Mouse (Mus musculus): ENCODE measurements at regions not wholly inside any gene's neighbourhood (a gene's known extent, or its start where the extent isn't known, plus 50 kb on each side); places are given as distances from the start of the nearest gene placed in this dataset.
A peak's percentile ranks its signal among the peaks of the same experiment; 100 is the strongest.

GRCm38 (mm10) chr3:99447361-99447760 is 207.2 kb downstream of the Tbx15 start:
- intact Hi-C loops (cut with DNase I), result no loop called here
- DNase-seq (ENCODE audit: low spot score in 2 of 2), result no peak

DNA sequence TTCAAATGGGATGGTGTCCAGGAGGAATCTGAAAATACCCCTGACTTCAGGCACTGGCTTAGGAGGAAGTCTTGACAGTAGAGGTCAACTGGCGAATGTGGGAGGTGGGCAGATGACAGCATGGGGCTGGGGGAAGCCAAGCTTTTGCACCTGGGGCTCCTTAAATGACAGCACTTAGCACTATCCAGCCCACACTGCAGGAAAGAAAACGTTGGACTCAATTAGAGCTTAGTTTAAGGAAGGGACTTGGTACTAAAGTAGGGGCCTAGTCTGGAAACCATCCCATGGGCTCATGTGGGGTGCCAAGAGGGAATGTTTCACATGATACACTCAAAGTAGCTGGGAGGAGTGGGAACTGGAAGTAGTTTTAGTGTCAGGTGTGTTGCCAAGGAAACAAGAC is 207.6 kb downstream of the Tbx15 start:
- intact Hi-C loops (cut with DNase I), result no loop called here
- no peak for DNase-seq (ENCODE audit: low spot score in 2 of 2)

- DNase-seq (ENCODE audit: low spot score in 2 of 2), result no peak
- intact Hi-C loops (cut with DNase I), result no loop called here
Measured at GRCm38 (mm10) chr3:99459036-99459863, 219.1 kb downstream of the Tbx15 start.

DNA sequence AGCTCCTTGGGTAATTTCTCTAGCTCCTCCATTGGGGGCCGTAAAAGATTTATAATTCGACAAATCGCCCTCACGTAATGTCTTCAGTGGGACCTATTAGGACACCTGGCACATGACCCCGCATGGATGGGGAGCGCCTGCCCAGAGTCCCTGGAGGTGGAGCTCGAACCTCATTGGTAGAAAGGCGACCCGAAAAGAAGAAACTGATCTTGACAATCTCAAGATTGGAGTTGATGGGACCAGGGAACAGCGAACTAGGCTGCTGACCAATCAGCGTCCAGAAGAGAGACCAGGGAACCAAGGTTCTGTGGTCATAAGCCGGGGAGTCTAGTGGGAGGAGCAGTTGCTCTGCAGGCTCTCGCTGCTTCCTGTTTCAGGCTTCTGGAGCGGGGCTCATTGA is 259.8 kb downstream of the Tbx15 start:
- no peak for DNase-seq (ENCODE audit: low spot score in 2 of 2)

GRCm38 (mm10) chr3:99504772-99505171 is 264.6 kb downstream of the Tbx15 start:
- intact Hi-C loops (cut with DNase I), result no loop called here
- no peak for DNase-seq (ENCODE audit: low spot score in 2 of 2)

More for the DNA sequence above, 259.8 kb downstream of the Tbx15 start:
- intact Hi-C loops (cut with DNase I), result no loop called here

DNA sequence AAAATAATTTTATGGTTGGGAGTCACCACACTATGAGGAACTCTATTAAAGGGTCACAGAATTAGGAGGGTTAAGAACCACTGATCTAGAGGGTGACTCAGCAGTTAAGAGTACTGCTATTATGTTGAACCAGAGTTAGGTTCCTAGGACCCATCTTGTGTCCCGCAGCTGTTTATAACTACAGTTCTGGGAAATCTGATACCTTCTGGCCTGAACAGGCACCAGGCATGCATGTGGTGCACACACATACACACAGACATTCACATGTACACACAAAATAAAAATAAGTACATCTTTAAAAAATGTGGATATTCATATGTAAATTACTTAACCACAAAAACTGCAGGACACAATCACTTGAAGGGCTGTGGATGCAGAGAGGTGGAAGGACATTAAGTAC is 272.1 kb downstream of the Tbx15 start:
- no peak for DNase-seq (ENCODE audit: low spot score in 2 of 2)
- intact Hi-C loops (cut with DNase I), result no loop called here

- intact Hi-C loops (cut with DNase I), result no loop called here
Measured at GRCm38 (mm10) chr3:99512933-99513332, 272.8 kb downstream of the Tbx15 start.

GRCm38 (mm10) chr3:99515751-99516150 is 275.6 kb downstream of the Tbx15 start:
- DNase-seq (ENCODE audit: low spot score in 2 of 2), result peak; percentile 46 to 68
- intact Hi-C loops (cut with DNase I), result no loop called here

More at GRCm38 (mm10) chr3:99512933-99513332, 272.8 kb downstream of the Tbx15 start:
- DNase-seq (ENCODE audit: low spot score in 2 of 2), result no peak

DNA sequence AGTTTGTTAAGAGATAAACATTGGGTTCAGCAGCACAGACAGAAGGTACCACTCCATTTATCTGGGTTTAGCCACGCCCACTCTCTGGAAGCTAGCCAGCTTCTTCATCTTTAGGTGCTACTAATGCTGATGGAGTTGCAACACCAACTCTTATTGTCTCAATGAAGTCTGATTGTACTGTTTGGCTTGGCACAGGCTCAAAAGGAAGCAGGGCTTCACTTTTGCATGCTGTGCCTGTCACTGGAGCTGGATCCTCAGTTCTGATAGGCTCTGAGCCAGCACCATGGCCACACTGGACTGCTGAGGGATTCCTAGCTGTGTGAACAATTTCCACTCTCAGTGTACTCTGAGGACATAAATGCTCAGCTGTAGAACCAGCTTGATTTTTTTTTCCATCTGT is 320.7 kb downstream of the Tbx15 start:
- DNase-seq (ENCODE audit: low spot score in 2 of 2), result no peak
- intact Hi-C loops (cut with DNase I), result no loop called here

DNA sequence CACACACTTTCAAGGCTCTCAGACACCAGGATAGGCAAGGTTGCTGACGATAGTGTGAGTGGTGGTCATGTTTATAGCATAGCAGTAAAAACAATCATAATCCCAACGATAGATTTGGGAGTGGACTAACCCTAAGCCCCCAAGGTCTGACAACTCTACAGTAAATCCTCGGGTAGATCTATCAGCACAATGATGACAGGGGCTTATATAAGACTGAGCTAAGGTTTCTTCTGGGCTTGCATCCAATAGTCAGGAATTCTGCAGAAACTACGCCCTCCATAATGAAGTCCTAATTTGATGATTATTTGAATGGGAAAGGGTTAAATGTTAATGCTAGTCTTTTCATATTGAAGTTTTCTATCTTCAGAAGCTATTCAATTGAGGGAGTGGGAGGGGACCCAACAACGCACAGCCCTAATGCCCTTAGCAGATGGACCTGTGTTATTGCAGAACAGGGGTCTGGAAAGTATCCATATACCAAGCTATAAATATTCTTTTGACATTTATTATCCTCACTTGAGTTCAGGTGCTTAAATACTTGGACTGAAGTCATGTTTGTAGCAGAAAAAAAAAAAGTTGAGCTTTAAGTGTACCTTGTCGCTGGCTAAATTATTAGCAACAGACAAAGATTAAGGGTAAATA is 311.8 kb upstream of the Spag17 start:
- no peak for DNase-seq (ENCODE audit: low spot score in 2 of 2)
- intact Hi-C loops (cut with DNase I), result no loop called here

GRCm38 (mm10) chr3:99573977-99574373 is 311.2 kb upstream of the Spag17 start:
- intact Hi-C loops (cut with DNase I), result no loop called here

GRCm38 (mm10) chr3:99602679-99603078 is 282.5 kb upstream of the Spag17 start:
- no peak for DNase-seq (ENCODE audit: low spot score in 2 of 2)
- intact Hi-C loops (cut with DNase I), result no loop called here

More at GRCm38 (mm10) chr3:99573977-99574373, 311.2 kb upstream of the Spag17 start:
- no peak for DNase-seq (ENCODE audit: low spot score in 2 of 2)

DNA sequence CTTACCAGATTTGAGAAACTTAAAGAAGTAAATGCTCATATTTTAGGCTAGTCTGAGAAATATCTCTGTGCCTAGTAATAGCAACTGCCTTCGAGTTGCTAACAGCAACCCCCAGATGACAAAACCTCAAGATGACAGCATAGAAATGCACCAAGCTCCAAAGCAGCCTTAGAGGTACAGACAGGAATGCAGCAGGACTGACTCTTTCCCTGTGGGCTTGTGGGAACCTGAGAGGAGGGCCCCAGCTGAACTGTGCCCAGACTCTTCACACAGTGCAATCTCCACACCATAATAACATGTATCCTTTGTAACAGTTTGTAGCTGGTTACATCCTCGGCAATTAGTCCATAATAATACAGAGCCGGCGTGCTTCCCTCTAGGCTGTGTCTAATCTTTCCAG is 252.9 kb upstream of the Spag17 start:
- intact Hi-C loops (cut with DNase I), result no loop called here
- peak; percentile 5 to 25 for DNase-seq (ENCODE audit: low spot score in 2 of 2)

- no peak for DNase-seq (ENCODE audit: low spot score in 2 of 2)
- intact Hi-C loops (cut with DNase I), result no loop called here
Measured at GRCm38 (mm10) chr3:99641343-99642106, 243.7 kb upstream of the Spag17 start.

- no peak for DNase-seq (ENCODE audit: low spot score in 2 of 2)
- intact Hi-C loops (cut with DNase I), result no loop called here
Measured at GRCm38 (mm10) chr3:99644910-99645309, 240.3 kb upstream of the Spag17 start.

DNA sequence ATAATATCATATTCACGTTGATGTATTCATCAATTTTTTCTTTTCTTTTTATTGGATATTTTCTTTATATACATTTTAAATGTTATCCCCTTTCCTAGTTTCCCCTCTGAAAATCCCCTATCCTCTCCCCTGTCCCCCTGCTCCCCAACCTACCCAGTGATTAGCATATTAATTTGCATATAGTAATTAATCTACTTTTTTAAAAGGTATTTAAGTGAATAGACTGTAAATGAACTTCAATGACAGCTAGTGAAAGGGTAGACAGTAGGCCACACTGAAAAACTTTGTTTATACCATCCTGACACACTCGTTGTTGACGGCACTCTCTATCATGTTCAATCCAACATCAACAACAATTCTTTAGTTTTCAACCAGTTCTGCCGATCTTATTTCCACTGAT is 239.9 kb upstream of the Spag17 start:
- intact Hi-C loops (cut with DNase I), result no loop called here
- no peak for DNase-seq (ENCODE audit: low spot score in 2 of 2)

GRCm38 (mm10) chr3:99657617-99658016 is 227.6 kb upstream of the Spag17 start:
- no peak for DNase-seq (ENCODE audit: low spot score in 2 of 2)
- intact Hi-C loops (cut with DNase I), result no loop called here

GRCm38 (mm10) chr3:99663783-99664182 is 221.4 kb upstream of the Spag17 start:
- no peak for DNase-seq (ENCODE audit: low spot score in 2 of 2)
- intact Hi-C loops (cut with DNase I), result no loop called here

- intact Hi-C loops (cut with DNase I), result no loop called here
- DNase-seq (ENCODE audit: low spot score in 2 of 2), result no peak
Measured at GRCm38 (mm10) chr3:99665363-99665762, 219.8 kb upstream of the Spag17 start.

All from left cerebral cortex, postnatal 14 days (tissue).